Mouse (Mus musculus): ENCODE results near the gene Tgm2.
A peak's percentile ranks its signal among the peaks of the same experiment; 100 is the strongest.

The Tgm2 gene

DNA sequence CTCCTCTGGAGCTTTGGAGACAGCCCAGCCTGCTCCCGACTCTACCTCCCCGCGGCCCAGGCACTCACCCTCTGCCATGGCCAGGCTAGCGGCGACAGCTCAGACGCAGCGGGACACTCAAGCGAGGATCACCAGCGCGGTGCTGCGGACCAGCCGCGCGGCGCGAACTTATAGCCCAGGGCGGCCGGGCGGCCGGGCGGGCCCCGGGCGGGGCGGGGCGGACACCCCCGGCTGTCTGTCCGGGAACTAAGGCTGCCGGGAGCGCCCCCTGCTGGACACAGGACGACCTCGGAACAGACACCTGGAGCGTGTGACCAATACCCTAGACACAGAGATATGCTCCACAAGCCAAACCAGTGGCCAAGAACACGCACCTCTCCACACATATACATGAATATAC is at the start of gene Tgm2:
Gene Tgm2, minus strand, starts transcription at position 214 of the 400 bp plus-strand sequence.
- peak; percentile 53 for DNase-seq (ENCODE audit: extremely low read depth, low read depth)

DNA sequence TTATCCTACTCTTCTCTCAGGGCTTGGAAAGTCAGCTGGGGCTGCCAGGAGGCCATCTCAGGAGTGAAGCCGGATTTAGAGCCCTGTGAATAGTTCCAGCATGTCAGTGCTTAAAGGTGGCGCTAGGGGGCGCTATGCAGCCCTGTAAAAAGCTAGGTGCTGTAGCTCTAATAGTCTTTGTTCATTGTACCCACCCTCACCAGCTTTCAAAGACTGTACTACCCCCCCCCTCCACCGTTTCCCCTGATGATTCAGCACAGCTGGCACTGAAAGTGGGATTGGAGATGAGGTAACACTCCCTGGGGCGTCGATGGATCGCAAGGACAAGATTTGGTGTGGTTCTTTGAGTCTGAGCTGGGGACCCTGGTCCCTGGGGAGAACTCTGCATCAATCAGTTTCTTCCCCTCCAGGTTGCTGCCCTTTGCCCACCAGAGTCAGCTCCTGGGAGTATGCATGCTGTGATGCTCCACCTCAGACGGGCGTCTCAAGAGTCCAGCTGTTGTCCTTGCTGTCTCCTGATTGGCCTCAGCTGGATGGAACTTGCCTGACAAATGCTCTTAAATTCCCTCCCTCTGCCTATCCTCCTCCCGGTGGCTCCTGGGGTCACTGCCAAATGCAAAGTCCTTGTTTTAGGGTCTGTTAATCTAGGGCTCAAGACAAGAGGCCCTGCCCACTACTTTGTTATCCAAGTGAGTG is 48.9 kb upstream of the Tgm2 start:
- DNase-seq (ENCODE audit: extremely low read depth, low read depth), result no peak

DNA sequence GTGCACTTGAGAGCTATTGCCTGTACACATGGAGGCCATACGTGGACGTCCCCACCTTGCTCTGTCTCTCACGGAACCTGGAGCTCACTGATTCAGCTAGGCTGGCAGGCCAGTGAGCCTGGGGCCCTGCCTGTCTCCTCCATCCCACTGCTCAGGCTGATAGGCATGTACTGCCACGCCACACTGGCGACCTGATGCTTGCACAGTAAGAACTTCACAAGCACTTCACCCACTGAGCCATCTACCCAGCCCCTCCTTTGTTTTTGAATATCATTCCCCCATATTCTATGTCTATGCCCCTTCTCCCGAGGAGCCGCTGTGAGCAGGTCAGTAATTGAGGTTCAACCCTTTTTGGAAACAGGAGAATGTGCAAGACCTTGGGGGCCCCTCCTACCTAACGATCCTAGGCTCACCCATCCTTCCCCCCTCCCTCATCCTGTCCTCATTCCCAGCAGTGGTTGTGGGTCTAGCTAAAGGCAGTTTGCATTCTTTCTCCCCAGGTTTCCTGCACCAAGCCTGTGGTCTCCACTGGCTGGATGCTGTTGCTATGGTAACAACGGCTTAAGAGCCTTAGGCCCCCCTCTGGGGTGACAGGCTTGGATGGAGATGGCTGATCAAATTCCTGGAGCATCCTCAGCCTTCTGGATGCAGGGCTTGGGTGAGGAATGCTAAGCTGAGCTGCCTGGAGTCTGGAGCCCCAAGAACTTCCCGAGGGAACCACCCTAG is 47.5 kb upstream of the Tgm2 start:
- no peak for DNase-seq (ENCODE audit: extremely low read depth, low read depth)

DNA sequence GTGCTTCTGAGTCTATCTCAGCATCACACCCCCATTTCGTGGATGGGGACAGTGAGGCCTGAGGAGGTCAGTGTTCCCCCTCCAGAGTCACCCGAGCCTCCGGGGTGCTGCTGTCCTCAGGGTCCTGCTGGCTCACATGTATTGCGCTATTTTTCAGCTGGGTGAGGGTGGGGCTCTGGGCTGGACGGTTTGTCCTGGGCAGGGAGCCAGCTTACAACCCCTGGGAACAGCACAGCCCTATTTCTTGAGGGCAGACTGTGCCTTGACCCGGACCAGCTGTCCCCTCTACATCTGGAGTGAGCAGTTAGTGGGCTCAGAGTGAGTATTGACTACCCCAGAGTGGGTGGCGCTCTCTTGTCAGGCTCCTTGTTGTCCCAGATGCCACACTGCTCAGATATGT is 44.9 kb upstream of the Tgm2 start:
- no peak for DNase-seq (ENCODE audit: extremely low read depth, low read depth)

DNA sequence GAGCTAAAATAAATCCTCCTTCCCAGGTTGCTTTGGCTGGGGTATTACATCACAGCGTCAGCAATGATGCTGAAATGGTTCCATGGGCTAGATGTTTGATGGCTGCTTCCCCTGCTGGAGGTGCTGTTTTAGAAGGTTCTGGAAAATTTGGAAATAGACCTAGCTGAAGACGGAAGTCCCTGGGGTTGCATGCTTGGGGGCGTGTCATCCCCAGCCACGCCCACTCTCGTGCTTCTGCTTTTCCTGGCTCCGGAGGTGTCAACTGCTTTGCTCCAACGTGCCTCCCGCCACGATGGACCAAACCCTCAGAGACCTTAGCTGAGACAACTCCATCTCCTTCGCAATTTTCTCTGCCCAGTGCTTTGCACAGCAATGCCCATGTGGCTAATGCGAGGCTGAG is 43.2 kb upstream of the Tgm2 start:
- DNase-seq (ENCODE audit: extremely low read depth, low read depth), result no peak

DNA sequence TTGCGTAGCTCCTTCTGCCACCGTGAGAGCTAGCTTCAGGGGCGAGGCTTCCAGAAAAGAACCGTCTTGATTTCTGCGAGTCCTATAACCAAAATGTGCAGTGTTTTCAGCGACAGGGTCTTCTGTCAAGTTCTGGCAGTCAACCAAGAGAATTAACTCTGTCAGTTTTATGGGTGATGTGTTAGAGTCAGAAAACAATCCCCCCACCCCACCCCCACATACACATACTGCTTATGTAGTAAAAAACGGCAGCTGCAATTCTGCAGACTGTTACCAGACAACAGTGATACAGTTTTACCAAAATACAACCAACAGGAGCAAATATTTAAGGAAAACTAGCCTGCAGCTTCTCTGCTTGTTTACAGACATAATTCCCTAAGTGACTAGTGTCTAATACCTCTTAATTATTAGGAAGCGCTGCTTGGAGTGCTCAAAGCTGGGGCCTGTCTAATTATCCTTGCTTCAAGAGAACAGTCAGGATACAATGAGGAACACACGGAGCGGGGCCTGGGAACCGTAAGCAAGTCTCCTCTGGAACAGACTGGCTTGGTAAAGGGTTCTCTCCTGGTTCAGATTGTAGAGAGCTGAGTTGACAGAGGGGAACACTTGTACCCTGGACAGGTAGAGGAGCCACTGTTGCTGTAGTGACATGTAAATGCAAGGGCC is 40.1 kb upstream of the Tgm2 start:
- DNase-seq (ENCODE audit: extremely low read depth, low read depth), result no peak

DNA sequence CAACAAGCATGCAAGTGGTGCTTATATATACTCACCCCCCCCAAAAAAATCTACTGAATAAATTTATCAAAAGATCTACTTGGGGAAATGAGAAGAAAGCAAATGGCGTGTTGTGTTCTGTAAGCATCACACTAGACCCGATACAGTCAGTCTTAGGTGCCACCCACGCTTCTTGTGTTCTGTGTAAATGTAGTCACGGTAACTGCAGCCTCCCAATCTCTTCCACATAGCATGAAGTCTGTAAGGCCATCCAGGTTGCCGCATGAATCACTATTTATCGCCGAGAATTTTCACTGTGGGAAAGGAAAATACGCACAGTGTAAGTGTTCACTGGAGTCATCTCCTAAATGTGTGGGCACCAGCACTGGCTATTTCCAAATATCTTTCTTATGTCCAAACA is 37.0 kb upstream of the Tgm2 start:
- no peak for DNase-seq (ENCODE audit: extremely low read depth, low read depth)

DNA sequence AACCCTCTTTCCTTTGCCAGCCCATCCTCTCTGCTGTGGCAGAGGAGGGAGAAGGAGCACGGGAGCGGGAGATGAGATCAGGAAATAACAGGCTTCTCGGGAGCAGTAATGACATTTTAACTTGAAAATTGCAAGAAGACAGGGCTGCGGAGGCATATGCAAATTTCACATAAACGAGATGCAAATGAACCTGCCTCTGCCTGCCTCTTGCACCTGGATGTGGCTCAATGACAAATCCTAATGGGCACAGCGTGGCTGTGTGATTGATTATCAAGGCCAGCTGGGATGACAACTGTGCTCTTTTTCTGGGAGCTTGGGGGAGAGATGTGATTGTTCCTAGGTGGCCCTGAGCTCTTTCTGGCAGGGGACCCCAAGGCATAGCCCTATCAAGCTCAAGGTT is 35.7 kb upstream of the Tgm2 start:
- DNase-seq (ENCODE audit: extremely low read depth, low read depth), result no peak

DNA sequence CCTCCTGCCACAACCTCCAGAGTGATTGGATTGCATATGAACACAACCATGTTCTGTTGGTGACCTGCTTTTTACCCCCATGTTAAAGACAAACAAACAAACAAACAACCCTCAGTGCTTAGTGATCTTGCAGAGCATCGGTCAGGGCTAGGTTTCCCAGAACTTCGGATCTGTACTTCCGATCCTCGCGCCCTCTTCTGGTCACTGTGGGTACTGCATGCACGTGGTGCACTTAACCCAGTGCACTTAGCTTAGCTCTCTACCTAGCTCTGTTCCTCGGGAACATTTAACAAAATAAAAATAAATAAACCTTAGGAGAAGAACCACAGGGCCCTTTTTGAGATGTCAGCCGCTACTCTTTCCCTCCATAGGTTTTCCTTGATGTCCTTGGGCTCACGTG is 34.6 kb upstream of the Tgm2 start:
- DNase-seq (ENCODE audit: extremely low read depth, low read depth), result peak; percentile 41

DNA sequence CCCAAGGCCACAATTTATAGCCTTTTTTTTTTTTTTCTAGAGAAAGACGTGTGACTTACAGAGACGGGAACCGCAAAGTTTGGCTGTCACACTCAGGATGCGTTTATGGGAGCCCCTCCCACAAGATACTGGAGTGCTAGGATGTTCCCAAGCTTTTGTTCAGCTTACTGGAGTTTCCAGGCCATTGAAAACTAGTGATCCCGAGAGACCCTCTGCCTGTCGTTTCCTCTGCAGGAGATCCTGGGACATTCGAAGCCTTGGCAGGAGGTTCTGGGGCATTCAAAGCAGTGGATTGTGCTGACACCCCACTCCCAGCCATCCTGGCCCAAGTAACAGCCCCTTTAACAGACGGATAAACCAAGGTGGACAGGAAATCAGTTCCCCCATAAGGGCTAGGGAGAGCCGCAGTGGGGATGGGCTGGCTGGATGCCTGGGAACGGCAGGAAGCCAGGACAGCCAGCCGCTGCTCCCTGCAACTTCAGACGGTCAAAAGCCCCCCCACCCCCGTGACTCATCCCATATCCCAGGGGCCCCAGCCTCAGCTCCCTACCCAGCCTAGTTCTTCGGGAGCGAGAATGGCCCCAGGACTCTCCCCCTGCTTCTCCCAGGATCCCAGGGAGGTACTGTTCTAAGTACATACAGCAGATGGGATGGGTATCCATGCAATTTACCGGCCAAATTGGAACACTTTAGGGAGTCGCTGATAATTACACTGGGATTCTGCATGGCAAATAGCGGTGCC is 33.3 kb upstream of the Tgm2 start:
- no peak for DNase-seq (ENCODE audit: extremely low read depth, low read depth)

DNA sequence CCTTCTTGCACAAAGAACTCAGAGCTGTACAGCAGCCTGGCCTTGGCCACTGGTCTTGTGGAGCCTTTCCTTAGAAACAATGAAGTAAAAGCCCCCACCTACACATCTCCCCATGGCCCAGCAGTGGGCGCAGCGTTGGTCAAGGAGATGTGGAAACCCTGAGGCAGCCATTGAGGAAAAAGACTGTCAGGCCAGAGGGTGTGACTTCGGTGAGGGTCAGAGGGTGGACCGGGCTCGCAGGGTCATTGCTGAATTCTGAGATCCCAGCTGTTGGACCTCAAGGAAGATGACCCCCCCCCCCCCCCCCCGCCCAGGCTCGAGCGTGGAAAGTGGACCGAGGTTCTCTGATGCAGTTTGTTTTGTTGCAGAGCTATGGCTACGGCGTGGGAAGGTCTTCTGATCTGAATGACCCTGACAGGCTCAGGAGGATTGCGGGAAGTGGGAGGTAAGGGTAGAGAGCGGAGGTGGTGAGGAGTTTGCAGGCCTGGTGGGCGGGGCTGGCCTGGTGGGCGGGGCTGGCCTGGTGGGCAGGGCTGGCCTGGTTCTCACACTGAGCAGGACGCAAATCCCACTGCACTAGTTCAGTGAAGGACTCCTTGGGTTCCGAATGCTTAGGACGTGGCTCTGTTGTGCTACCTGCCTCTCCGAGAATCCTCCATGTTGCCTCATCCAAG is 32.6 kb upstream of the Tgm2 start:
- DNase-seq (ENCODE audit: extremely low read depth, low read depth), result no peak

DNA sequence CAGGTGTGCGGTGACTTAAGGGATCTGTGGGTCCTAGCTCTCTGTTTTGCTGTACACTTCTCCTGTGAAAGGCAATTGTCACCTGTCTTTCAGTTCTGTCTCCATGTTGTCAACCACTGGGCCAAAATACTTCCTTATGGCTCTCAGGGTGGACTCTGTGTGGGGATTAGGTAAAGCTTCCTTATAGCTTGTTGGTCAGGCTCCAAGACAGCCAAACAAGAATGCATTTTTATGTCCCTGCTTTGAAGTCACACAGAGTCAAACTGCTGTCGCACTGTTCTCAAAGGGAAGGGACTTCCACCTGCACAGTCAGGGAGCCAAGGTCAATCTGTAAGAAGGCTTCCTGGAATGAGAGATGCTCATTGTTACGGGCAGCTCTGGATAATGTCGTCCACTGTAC is 31.9 kb upstream of the Tgm2 start:
- DNase-seq (ENCODE audit: extremely low read depth, low read depth), result no peak

DNA sequence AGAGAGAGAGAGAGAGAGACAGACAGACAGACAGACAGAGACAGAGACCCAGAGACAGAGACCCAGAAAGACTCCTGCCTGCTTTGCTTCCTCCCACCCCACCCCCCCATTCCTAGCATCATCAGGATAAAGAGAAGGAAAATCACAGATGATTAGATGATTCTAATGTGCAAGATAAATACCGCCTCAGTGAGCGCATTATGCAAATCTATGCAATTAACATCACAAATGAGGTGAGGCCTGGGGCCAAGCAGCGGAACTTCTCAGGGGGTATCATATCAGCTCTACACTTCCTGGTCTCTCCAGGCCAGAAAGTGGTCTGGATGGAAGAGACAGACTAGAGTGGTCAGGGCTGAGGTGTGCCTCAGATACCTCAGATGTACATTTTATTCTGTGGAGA is 31.3 kb upstream of the Tgm2 start:
- no peak for DNase-seq (ENCODE audit: extremely low read depth, low read depth)

DNA sequence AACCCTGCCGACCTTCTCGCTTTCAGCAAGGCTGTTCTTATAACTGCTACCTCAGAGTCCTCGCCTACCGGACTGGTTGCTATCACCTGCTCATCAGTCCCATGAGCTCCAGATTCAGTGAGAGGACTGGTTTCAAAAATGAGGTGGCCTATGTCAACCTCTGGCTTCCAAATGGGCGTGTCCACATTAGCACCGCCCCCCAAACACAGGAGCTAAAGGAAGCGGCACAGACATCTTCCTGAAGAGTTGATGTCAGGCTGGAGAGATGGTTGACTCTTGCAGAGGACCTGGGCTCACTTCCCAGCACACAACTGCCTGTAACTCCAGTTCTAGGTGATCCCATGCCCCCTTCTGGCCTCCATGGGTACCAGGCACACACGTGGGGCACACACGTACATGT is 30.5 kb upstream of the Tgm2 start:
- DNase-seq (ENCODE audit: extremely low read depth, low read depth), result no peak

DNA sequence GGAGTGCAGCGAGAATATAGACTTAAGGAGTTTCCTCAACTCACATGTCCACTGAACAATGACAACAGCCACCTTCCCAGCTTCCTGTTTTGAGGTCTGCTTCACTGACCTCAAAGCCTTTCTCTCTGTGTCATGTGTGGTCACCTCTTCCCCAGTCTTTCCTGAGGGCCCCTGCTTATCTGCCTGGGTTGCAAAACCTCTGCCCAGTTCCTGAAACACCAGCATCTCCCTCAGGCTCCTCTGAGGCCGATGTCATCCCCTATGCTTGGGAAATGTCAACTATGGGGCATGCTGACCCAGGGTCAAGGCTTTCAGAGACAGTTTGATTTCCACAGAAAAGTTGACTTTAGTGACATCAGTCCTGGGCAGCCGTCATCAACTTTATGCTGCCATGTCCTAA is 29.2 kb upstream of the Tgm2 start:
- no peak for DNase-seq (ENCODE audit: extremely low read depth, low read depth)

DNA sequence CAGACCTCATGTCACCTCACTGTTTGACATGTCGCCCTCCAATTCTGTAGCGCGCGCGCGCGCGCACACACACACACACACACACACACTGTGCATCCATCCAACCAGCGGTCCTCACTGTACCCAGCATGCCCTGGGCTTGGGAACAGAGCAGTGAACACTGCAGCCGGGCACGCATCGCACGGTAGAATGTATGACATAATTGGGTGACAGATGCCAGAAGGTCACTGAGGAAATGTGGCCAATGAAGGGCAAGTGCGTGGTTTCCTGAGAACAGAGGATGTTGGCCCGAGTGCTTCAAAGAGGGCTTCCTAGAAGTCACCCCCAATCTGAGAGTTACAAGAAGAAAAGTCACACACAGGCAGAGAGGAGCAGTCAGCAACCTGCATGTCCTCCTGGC is 28.7 kb upstream of the Tgm2 start:
- DNase-seq (ENCODE audit: extremely low read depth, low read depth), result no peak

DNA sequence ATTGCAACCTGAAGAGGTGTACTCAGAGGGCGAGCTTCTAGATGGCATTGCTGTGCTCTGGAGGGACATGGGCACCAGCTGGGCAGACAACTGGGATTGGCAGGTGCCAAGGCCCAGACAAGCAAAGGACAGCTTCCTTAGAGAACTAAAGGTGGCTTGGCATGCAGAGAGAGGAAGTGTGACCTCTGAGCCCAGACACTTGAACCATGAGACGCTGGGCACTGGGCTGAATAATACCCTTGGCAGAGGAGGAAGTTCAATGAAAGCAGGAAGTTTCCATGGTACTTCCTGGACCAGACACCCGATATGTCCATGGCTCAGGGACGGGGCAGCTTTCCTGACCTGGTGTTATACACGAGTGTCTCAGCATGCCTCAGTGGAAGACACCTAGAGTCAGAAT is 28.2 kb upstream of the Tgm2 start:
- no peak for DNase-seq (ENCODE audit: extremely low read depth, low read depth)

DNA sequence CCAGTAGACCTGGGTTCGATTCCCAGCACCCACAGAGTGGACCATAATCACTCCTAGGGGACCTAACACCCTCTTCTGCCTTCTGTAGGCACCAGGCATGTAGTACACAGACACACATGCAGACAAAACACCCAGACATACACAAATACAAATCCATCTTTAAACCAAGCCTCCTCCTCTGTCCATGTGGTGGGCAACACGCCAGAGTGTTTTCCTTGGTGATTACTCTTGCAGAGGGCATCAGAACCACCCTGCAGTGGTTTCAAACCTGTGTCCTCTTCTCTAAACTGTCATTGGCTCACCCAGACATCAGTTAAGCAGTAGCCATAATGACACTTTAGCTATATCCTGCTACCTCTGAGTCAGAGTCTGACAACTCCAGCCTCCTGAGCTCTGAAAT is 24.2 kb upstream of the Tgm2 start:
- no peak for DNase-seq (ENCODE audit: extremely low read depth, low read depth)

DNA sequence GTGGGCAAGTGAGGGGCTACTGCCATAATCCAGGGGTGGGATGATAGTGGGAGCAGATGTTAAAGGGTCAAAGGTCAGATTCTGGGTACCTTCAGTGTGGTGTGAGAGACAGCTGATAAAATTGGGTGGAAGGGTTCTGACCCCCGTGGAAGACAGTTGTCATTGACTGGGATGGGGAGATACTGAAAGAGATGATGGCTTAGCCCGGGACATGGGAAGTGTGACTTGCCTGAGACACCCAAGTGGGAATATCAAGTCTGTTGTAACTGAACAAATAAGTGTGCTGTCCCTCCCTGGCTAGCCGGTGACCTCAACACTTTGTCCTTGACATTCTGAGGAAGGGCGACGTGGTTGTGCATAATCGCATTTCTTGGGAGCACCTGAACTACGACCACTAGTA is 23.5 kb upstream of the Tgm2 start:
- no peak for DNase-seq (ENCODE audit: extremely low read depth, low read depth)

DNA sequence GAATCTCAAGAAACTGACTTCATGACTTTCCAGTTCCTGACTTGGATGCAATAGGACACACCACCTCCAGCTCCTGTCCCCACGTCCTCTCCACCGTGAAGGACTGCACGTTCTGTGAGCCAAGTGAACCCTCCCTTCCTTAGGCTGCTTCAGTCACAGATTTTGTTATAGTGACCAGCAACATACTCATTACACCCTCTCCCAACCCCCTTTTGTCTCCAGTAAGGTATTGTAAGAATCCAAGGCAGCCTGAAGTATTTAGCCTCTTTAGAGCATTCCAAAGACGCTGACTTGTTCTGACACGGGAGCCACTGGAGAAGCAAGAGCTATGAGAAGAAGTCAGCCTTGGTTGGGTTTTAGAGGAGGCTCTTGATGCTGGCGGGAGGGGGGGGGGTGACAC is 23.1 kb upstream of the Tgm2 start:
- DNase-seq (ENCODE audit: extremely low read depth, low read depth), result no peak

DNA sequence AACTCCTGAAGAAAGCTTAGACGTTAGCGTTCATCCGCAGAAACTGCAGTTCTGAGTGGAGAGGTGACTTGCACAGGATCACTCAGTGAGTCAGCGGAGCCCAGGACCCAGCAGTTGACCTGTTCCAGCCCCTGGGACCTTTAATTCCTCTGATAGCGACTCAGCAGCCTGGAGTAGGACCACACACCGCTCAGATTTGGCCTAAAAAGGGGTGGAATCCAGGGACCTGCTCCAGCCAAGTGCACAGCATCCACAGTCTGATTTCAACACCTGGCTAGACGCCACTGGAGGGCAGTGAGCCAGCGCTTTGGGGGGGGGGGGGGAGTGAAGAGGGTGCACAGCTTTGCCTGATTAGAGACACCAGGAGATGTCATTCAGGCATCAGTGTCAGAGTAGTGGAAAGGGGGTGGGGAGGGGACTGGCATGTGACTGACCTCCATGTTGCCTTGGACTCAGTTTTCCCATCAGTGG is 22.5 kb upstream of the Tgm2 start:
- DNase-seq (ENCODE audit: extremely low read depth, low read depth), result no peak

All from MEL-GATA-1-ER (cell line).